Mouse (Mus musculus) embryonic fibroblast, embryonic 13.5 days (primary cell): ENCODE data around the gene Slc22a22.

Experiments used
- CTCF ChIP-seq: IDR thresholded peaks from 2 replicates; pipeline ENCODE4 v1.5.1; 2011; ENCODE audit warnings: mild to moderate bottlenecking, control low read depth, low read length, moderate library complexity, borderline replicate concordance; ENCODE audit not compliant: insufficient read depth
- POLR2A ChIP-seq: IDR thresholded peaks from 2 replicates; pipeline ENCODE4 v1.6.1; 2011; ENCODE audit warnings: low read depth, mild to moderate bottlenecking, control low read depth, low read length, moderate library complexity

DNA sequence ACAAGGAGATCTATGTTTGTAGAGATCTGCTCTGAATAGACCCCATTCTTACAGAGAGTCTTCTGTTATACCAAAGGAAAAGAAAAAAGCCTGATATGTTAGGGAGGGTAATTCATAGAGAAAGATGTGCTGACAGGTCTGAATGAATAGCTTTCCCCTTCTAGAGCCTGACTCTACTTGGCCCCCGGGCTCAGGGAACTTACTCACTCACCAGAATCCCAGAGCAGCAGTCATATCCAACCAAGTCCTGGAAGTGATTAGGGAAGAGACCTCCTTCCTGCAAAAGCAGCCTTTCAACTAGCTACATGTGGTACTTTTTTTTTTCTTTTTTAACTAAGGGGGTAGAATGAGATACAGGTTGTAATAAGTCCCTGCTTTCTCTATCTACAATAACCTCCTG lies 111.0 kb downstream of the Slc22a22 start:
- TF ChIP-seq POLR2A (no peak), CTCF (no peak)
